In the genomic region with DNA sequence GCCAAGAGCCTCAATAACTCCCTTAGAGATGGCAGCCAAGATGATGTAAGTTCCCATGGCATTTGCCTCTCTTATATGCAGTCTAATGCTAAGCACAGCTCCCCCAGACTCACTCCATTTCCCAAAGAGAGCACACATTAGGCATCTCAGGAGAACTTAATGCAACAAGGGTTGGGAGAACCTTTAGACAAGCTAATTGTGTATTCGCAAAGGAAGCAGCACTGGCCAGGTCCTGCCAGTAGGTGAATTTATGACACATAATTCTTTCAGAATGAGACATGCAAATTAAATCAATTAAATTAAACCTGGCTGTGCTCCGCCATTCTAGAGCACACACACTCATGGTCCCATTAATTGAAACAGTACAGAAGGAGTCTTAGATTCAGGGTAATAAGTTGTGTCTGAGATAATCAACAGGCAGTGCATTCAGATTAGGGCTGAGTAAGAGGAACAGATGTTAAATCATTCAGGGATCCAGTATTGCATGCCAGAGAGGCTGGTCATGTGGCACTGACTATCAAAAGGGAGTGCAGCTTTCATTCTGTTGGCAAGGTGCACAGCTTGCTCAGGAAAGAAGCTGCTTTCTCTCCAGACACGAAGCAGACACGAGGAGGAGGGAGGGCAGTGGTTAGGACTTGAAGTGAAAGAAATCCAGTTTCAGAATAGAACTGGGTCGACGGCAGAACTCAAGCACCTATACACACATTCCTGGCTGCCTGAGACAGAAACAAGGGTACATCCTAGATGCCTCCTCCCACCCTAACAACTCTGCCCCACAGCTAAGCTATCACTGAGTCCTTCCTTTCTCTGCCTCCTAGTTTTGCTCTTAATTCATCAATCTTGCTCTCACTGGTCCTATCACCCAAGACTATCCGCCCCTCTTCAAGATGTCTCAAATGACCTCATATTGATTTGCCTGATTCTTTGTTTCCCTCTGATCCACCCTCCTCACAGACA, we compare ENCODE assay signal across 10 mouse cellular contexts.
DNase-seq lines count a peak whose midpoint lies in the region; ATAC-seq lines count a peak whose summit lies in the region.
"Had no signal": no experiment of that assay in that cellular context is flagged by ENCODE, and none has a peak within 500 bp of the region (broad histone marks: within the 10 kb centered on the region; RNA-seq: fewer than 3 reads in every experiment).

No protein-coding gene starts in this region.

- WGBS in hindbrain, embryonic 15.5 days = 61% methylated on average over 7 of the region's 7 CpGs
- WGBS in hindbrain, embryonic 10.5 days = 84% methylated on average over 7 of the region's 7 CpGs
- WGBS in heart, embryonic 16.5 days = 61% methylated on average over 7 of the region's 7 CpGs

- no peaks in the 10 kb centered on the region for H3K36me3 ChIP-seq in hindbrain, embryonic 15.5 days
- H3K36me3 ChIP-seq in hindbrain, embryonic 10.5 days = no peaks in the 10 kb centered on the region
- H3K36me3 ChIP-seq in heart, embryonic 16.5 days (ENCODE audit: control insufficient read depth, insufficient read depth) = no peaks in the 10 kb centered on the region
- H3K36me3 ChIP-seq: embryonic facial prominence, embryonic 15.5 days had no signal

- H3K9ac ChIP-seq in hindbrain, embryonic 15.5 days = no peak overlapping the region
- H3K9ac ChIP-seq in heart, embryonic 16.5 days (ENCODE audit: low read length) = no peak overlapping the region
- H3K9ac ChIP-seq: embryonic facial prominence, embryonic 15.5 days; liver, embryonic 14.5 days had no signal

- H3K4me2 ChIP-seq in hindbrain, embryonic 15.5 days = no peak overlapping the region
- H3K4me2 ChIP-seq in heart, embryonic 16.5 days (ENCODE audit: low read depth, low read length) = peak overlapping the region; percentile 15; the same call in 1 of the 2 replicates
- H3K4me2 ChIP-seq: embryonic facial prominence, embryonic 15.5 days had no signal

- intact Hi-C loops in left cerebral cortex, postnatal 4 days (cut with DNase I) = no loop called here

- no peak overlapping the region for H3K4me3 ChIP-seq in hindbrain, embryonic 15.5 days
- no peak overlapping the region for H3K4me3 ChIP-seq in hindbrain, embryonic 10.5 days
- no peak overlapping the region for H3K4me3 ChIP-seq in heart, embryonic 16.5 days (ENCODE audit: low read length)
- H3K4me3 ChIP-seq: embryonic facial prominence, embryonic 15.5 days had no signal

- H3K4me1 ChIP-seq in hindbrain, embryonic 15.5 days (replicated peaks) = 0 out of 2 replicates have a peak, but pooled peaks cover 5% of the 10 kb centered on the region
- H3K4me1 ChIP-seq in hindbrain, embryonic 10.5 days (replicated peaks) = no peaks in the 10 kb centered on the region
- H3K4me1 ChIP-seq in heart, embryonic 16.5 days (ENCODE audit: control insufficient read depth, insufficient read depth, low read length) = no peaks in the 10 kb centered on the region
- H3K4me1 ChIP-seq: embryonic facial prominence, embryonic 15.5 days had no signal

- no peaks in the 10 kb centered on the region for H3K9me3 ChIP-seq in hindbrain, embryonic 15.5 days
- H3K9me3 ChIP-seq in hindbrain, embryonic 10.5 days = no peaks in the 10 kb centered on the region
- no peaks in the 10 kb centered on the region for H3K9me3 ChIP-seq in heart, embryonic 16.5 days (replicated peaks; ENCODE audit: control insufficient read depth, low read length)
- H3K9me3 ChIP-seq: embryonic facial prominence, embryonic 15.5 days had no signal

- ATAC-seq in hindbrain, embryonic 15.5 days (ENCODE audit: low FRiP score, low read depth) = peak; percentile 76
- ATAC-seq in heart, embryonic 16.5 days (replicated peaks; ENCODE audit: extremely low read depth, insufficient read depth, low FRiP score) = no peak

- H3K27ac ChIP-seq in hindbrain, embryonic 15.5 days (replicated peaks) = no peak overlapping the region
- H3K27ac ChIP-seq in hindbrain, embryonic 10.5 days = no peak overlapping the region
- H3K27ac ChIP-seq in heart, embryonic 16.5 days (ENCODE audit: low read length) = no peak overlapping the region
- H3K27ac ChIP-seq: embryonic facial prominence, embryonic 15.5 days; liver, embryonic 14.5 days had no signal

- no peaks in the 10 kb centered on the region for H3K27me3 ChIP-seq in hindbrain, embryonic 15.5 days
- H3K27me3 ChIP-seq in hindbrain, embryonic 10.5 days (ENCODE audit: insufficient read depth, poor library complexity, severe bottlenecking) = peaks cover 3% of the 10 kb centered on the region; the same call in 1 of the 2 replicates
- H3K27me3 ChIP-seq in heart, embryonic 16.5 days (ENCODE audit: control insufficient read depth, insufficient read depth, low read length) = no peaks in the 10 kb centered on the region
- H3K27me3 ChIP-seq: embryonic facial prominence, embryonic 15.5 days had no signal

- no peak for DNase-seq in hindbrain, embryonic 10.5 days (ENCODE audit: low spot score)
- DNase-seq in adrenal gland, postnatal 36 days = peak; percentile 30 to 31
- peak; percentile 3 for DNase-seq in left cerebral cortex, postnatal 4 days
- no peak for DNase-seq in thymus, postnatal 10 days (ENCODE audit: low spot score in 2 of 2)
- no peak for DNase-seq in T-cell, adult 2 months (ENCODE audit: low spot score)
- no peak for DNase-seq in natural killer cell, adult 2 months (ENCODE audit: low spot score in 2 of 2)

Comparison
In these comparisons a context has a peak if more than half of its experiments do, and no peak if none do; other contexts are left out.
1. DNase-seq: peak in adrenal gland, postnatal 36 days (2 of 2) and left cerebral cortex, postnatal 4 days (single experiment); none in hindbrain, embryonic 10.5 days (single experiment), thymus, postnatal 10 days (0 of 2), T-cell, adult 2 months (single experiment) and natural killer cell, adult 2 months (0 of 2).